8 mouse cellular contexts compared by ENCODE assay signal in genomic region chr3:108458866-108459265, GRCm38 (mm10). TPM values are rescaled to one million over a fixed set of nuclear protein-coding genes. Genes with fewer than 3 reads are reported as not detected.
DNase-seq lines count a peak whose midpoint lies in the region; ATAC-seq and TF ChIP-seq lines count a peak whose summit lies in the region.

No protein-coding gene starts in this region.

- H3K4me3 ChIP-seq in hindbrain, embryonic 13.5 days = no peak overlapping the region
- no peak overlapping the region for H3K4me3 ChIP-seq in hindbrain, embryonic 11.5 days (ENCODE audit: low read depth, low read length)
- H3K4me3 ChIP-seq in lung, postnatal 0 days (ENCODE audit: low read depth, low read length) = no peak overlapping the region

- H3K4me2 ChIP-seq in hindbrain, embryonic 13.5 days = no peak overlapping the region
- H3K4me2 ChIP-seq in hindbrain, embryonic 11.5 days (replicated peaks; ENCODE audit: low read depth, low read length) = no peak overlapping the region
- H3K4me2 ChIP-seq in lung, postnatal 0 days (replicated peaks; ENCODE audit: low read depth, low read length) = peak overlapping the region; percentile 46

- DNase-seq in hindbrain, embryonic 11.5 days (ENCODE audit: low spot score) = no peak
- no peak for DNase-seq in Patski (ENCODE audit: low read depth, low spot score)
- DNase-seq in kidney, adult 18-20 months = peak; percentile 67
- peak; percentile 82 for DNase-seq in lung, postnatal 0 days (ENCODE audit: low spot score)
- peak; percentile 46 to 57 for DNase-seq in thymus, postnatal 10 days (ENCODE audit: low spot score in 2 of 2)
- DNase-seq in right cerebral cortex, postnatal 14 days = no peak
- DNase-seq in frontal cortex, postnatal 10 days (ENCODE audit: low spot score in 2 of 2) = no peak

- TF ChIP-seq CTCF in Patski (IDR thresholded peaks at IDR 0.05) = peak; percentile 60
- peak; percentile 63 for TF ChIP-seq CTCF in lung, postnatal 0 days (IDR thresholded peaks at IDR 0.05)

- in situ Hi-C loops in Patski (cut with MboI; ENCODE audit: low pct_unique_long_range_greater_than_20kb) = no loop called here

- no peak overlapping the region for H3K27ac ChIP-seq in hindbrain, embryonic 13.5 days
- no peak overlapping the region for H3K27ac ChIP-seq in hindbrain, embryonic 11.5 days (ENCODE audit: low read depth, low read length)
- peak overlapping the region; percentile 38 for H3K27ac ChIP-seq in lung, postnatal 0 days (ENCODE audit: low read length)

- no peaks in the 10 kb centered on the region for H3K9me3 ChIP-seq in hindbrain, embryonic 13.5 days
- no peaks in the 10 kb centered on the region for H3K9me3 ChIP-seq in hindbrain, embryonic 11.5 days (ENCODE audit: control insufficient read depth, low read length)
- no peaks in the 10 kb centered on the region for H3K9me3 ChIP-seq in lung, postnatal 0 days (ENCODE audit: low read length)

- H3K9ac ChIP-seq in hindbrain, embryonic 13.5 days = peak overlapping the region; percentile 24; the same call in 1 of the 2 replicates
- H3K9ac ChIP-seq in hindbrain, embryonic 11.5 days (ENCODE audit: low read depth, low read length) = no peak overlapping the region
- H3K9ac ChIP-seq in lung, postnatal 0 days (replicated peaks; ENCODE audit: low read depth) = no peak overlapping the region

- no peak for TF ChIP-seq EP300 in lung, postnatal 0 days (IDR thresholded peaks at IDR 0.05)

- 0 out of 2 replicates have a peak, but pooled peaks cover 6% of the 10 kb centered on the region for H3K4me1 ChIP-seq in hindbrain, embryonic 13.5 days (replicated peaks)
- no peaks in the 10 kb centered on the region for H3K4me1 ChIP-seq in hindbrain, embryonic 11.5 days (replicated peaks; ENCODE audit: control insufficient read depth, insufficient read depth, low read length)
- no peaks in the 10 kb centered on the region for H3K4me1 ChIP-seq in lung, postnatal 0 days (ENCODE audit: insufficient read depth, low read depth, low read length)

- POLR2A ChIA-PET in Patski (lab: Charles Lee) = interaction anchor here (1.6 kb wide), 1 partner anchor 13 kb away, joined by 5 read pairs; the partner anchor contains the start of gene Sars

- no peak for ATAC-seq in hindbrain, embryonic 13.5 days (ENCODE audit: low FRiP score)
- no peak for ATAC-seq in hindbrain, embryonic 11.5 days (ENCODE audit: low FRiP score)
- peak; percentile 20 for ATAC-seq in Patski
- ATAC-seq in lung, postnatal 0 days = peak; percentile 95

- CTCF ChIA-PET in Patski (lab: Charles Lee) = interaction anchor here (0.8 to 1.5 kb wide), 4 partner anchors 49 to 104 kb away, joined by 3 to 8 read pairs (median 4); partner anchors contain the start of gene Tmem167b

- WGBS in hindbrain, embryonic 13.5 days = 44% methylated on average over 10 of the region's 10 CpGs
- 49% methylated on average over 10 of the region's 10 CpGs for WGBS in hindbrain, embryonic 11.5 days
- WGBS in lung, postnatal 0 days = 11% methylated on average over 10 of the region's 10 CpGs

- H3K36me3 ChIP-seq in hindbrain, embryonic 13.5 days = no peaks in the 10 kb centered on the region
- H3K36me3 ChIP-seq in hindbrain, embryonic 11.5 days (ENCODE audit: control insufficient read depth, insufficient read depth, low read length) = no peaks in the 10 kb centered on the region
- no peaks in the 10 kb centered on the region for H3K36me3 ChIP-seq in lung, postnatal 0 days (ENCODE audit: insufficient read depth, low read length)

- H3K27me3 ChIP-seq in hindbrain, embryonic 13.5 days = no peaks in the 10 kb centered on the region
- no peaks in the 10 kb centered on the region for H3K27me3 ChIP-seq in hindbrain, embryonic 11.5 days (ENCODE audit: control insufficient read depth, insufficient read depth, low read length)
- no peaks in the 10 kb centered on the region for H3K27me3 ChIP-seq in Patski
- H3K27me3 ChIP-seq in lung, postnatal 0 days (replicated peaks; ENCODE audit: insufficient read depth, low read length) = no peaks in the 10 kb centered on the region

RNA-seq across cellular contexts. Expression of gene Sars, which starts 13.9 kb away (rescaled TPM):
- 220 and 230 TPM in 2 replicates for polyA plus RNA-seq in hindbrain, embryonic 13.5 days (2015; fragmentation: Nextera tagmentation; extraction: Ambion mirVana)
- 181 and 206 TPM in 2 replicates for polyA plus RNA-seq in hindbrain, embryonic 11.5 days (2014; fragmentation: Nextera tagmentation; extraction: Ambion mirVana)
- 536 TPM for polyA plus RNA-seq in Patski (2021)
- polyA plus RNA-seq in lung, postnatal 0 days (2015; fragmentation: Nextera tagmentation; extraction: Ambion mirVana) = 81.0 and 81.3 TPM in 2 replicates

RNA-seq across cellular contexts. Expression of gene Celsr2, which starts 43.5 kb away (rescaled TPM):
- polyA plus RNA-seq in hindbrain, embryonic 13.5 days (2015; fragmentation: Nextera tagmentation; extraction: Ambion mirVana) = 50.5 and 58.0 TPM in 2 replicates
- 76.7 and 101 TPM in 2 replicates for polyA plus RNA-seq in hindbrain, embryonic 11.5 days (2014; fragmentation: Nextera tagmentation; extraction: Ambion mirVana)
- 90.1 TPM for polyA plus RNA-seq in Patski (2021)
- 3.4 and 3.8 TPM in 2 replicates for polyA plus RNA-seq in lung, postnatal 0 days (2015; fragmentation: Nextera tagmentation; extraction: Ambion mirVana)

Comparison
In these comparisons a context has a peak if more than half of its experiments do, and no peak if none do; other contexts are left out.
1. ATAC-seq: peak in Patski (single experiment) and lung, postnatal 0 days (single experiment); none in hindbrain, embryonic 13.5 days (single experiment) and hindbrain, embryonic 11.5 days (single experiment).
2. DNase-seq: peak in kidney, adult 18-20 months (single experiment), lung, postnatal 0 days (single experiment) and thymus, postnatal 10 days (2 of 2); none in hindbrain, embryonic 11.5 days (single experiment), Patski (single experiment), right cerebral cortex, postnatal 14 days (single experiment) and frontal cortex, postnatal 10 days (0 of 2).
3. RNA of gene Celsr2, which starts 43.5 kb away (polyA plus RNA-seq): 76.7 to 101 TPM in hindbrain, embryonic 11.5 days, 90.1 TPM in Patski (single experiment) and 50.5 to 58.0 TPM in hindbrain, embryonic 13.5 days; 3.4 to 3.8 TPM in lung, postnatal 0 days; every median in the first group is over 10 times any median in the second.